Mouse (Mus musculus): Measurements from ENCODE around the gene Ctdnep1.
"Not testable (repeated sequence)": the region's sequence is repeated elsewhere in the genome, so short reads cannot be mapped to it uniquely, and the experiment has no call there.

GRCm38 (mm10) chr11:70016177-70016576 lies 35.2 kb downstream of the Ctdnep1 start:
- TF ChIP-seq CTCF, POLR2A (IDR thresholded peaks at IDR 0.05; ENCODE audit: insufficient read depth, low read depth, low read length): not testable (repeated sequence)
